Mouse (Mus musculus): ENCODE data around the gene Ate1. TPM values are rescaled to one million over a fixed set of nuclear protein-coding genes. Genes with fewer than 3 reads are reported as not detected.
"Not testable (repeated sequence)": the region's sequence is repeated elsewhere in the genome, so short reads cannot be mapped to it uniquely, and the experiment has no call there.

The Ate1 gene
- polyA plus RNA-seq, 1 experiment from 2014 or later, result 94.4 TPM

DNA sequence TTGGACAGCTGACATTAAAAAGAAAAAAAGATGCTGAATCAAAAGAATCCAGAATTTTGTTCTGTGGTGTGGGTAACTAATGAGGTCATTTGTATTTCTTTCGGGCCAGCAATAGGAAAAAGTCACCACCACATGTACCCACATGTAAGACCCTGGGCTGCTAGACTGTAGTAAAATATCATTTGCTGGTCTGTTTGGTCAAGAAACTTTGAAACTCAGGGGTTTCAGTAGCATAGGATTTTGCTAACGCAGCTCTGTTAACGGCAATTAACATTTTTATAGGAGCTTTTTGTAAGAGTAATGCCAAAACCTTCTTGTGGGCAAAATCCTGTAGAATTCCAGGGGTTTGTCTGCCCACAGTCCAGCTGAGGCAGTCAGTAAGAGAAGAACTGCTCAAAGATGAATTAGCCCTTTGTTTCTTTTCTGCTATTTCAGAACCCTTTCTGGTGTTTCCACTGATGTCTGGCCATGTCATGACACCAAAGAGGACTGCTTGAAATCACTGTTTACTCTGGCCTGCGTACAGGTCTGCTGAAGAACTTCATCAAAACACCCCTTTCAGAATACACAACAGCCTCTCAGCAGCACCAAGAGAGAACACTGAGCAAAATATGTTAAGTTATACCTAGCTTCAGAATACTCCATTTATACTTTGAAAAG is 64.5 kb downstream of the Ate1 start:
- 61% methylated on average over 4 of the region's 4 CpGs for WGBS
- no peaks in the 10 kb centered on the region for H3K4me1 ChIP-seq (replicated peaks)
- no peak for ATAC-seq (ENCODE audit: low FRiP score)
- no peaks in the 10 kb centered on the region for H3K9me3 ChIP-seq
- H3K4me3 ChIP-seq, result no peak overlapping the region
- H3K27ac ChIP-seq, result peak overlapping the region; percentile 35; the same call in 1 of the 2 replicates
- H3K4me2 ChIP-seq, result no peak overlapping the region
- H3K36me3 ChIP-seq, result peaks cover 57% of the 10 kb centered on the region
- H3K9ac ChIP-seq, result no peak overlapping the region
- H3K27me3 ChIP-seq, result no peaks in the 10 kb centered on the region

DNA sequence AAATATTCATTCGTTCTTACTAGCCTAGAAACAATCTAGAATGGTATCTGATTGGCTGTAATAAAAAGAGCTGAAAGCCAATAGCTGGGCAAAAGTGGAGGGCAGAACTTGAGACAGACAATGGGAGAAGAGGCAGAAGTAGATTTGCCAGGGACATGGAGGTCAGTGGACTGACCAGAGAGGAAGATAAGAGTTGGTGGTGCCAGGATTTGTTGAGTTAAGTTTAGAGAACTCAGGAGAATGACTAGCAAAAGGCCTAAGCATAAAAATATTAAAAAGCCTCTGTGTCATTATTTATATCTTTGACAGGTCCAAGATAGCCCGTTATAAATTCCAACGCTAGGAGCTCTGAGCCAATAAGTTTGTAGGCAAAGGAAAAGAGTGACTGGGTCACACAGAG is 65.9 kb downstream of the Ate1 start:
- ATAC-seq (ENCODE audit: low FRiP score), result no peak
- peaks cover 52% of the 10 kb centered on the region for H3K36me3 ChIP-seq
- no peaks in the 10 kb centered on the region for H3K9me3 ChIP-seq
- H3K4me1 ChIP-seq (replicated peaks), result no peaks in the 10 kb centered on the region
- WGBS, result 93% methylated on average over 3 of the region's 3 CpGs
- no peak overlapping the region for H3K9ac ChIP-seq
- H3K27me3 ChIP-seq, result no peaks in the 10 kb centered on the region
- no peak overlapping the region for H3K27ac ChIP-seq
- H3K4me2 ChIP-seq, result no peak overlapping the region
- no peak overlapping the region for H3K4me3 ChIP-seq

GRCm38 (mm10) chr7:130435776-130436175 is 84.4 kb downstream of the Ate1 start:
- no peak overlapping the region for H3K4me2 ChIP-seq
- no peaks in the 10 kb centered on the region for H3K4me1 ChIP-seq (replicated peaks)
- H3K4me3 ChIP-seq, result no peak overlapping the region
- H3K36me3 ChIP-seq, result no peaks in the 10 kb centered on the region
- WGBS, result 93% methylated on average over 5 of the region's 5 CpGs
- H3K27me3 ChIP-seq, result no peaks in the 10 kb centered on the region
- no peaks in the 10 kb centered on the region; the same call in 1 of the 2 replicates for H3K9me3 ChIP-seq
- ATAC-seq (ENCODE audit: low FRiP score), result no peak
- no peak overlapping the region for H3K27ac ChIP-seq
- H3K9ac ChIP-seq, result no peak overlapping the region

GRCm38 (mm10) chr7:130432141-130432540 is 88.0 kb downstream of the Ate1 start:
- no peak overlapping the region for H3K4me2 ChIP-seq
- H3K4me3 ChIP-seq, result no peak overlapping the region
- H3K36me3 ChIP-seq, result no peaks in the 10 kb centered on the region
- peaks cover 2% of the 10 kb centered on the region; the same call in 1 of the 2 replicates for H3K4me1 ChIP-seq (replicated peaks)
- no peaks in the 10 kb centered on the region; the same call in 1 of the 2 replicates for H3K9me3 ChIP-seq
- no peak overlapping the region for H3K27ac ChIP-seq
- H3K9ac ChIP-seq, result no peak overlapping the region
- 95% methylated on average over 2 of the region's 2 CpGs for WGBS
- no peaks in the 10 kb centered on the region for H3K27me3 ChIP-seq
- no peak for ATAC-seq (ENCODE audit: low FRiP score)

GRCm38 (mm10) chr7:130426586-130426985 is 93.6 kb downstream of the Ate1 start:
- ATAC-seq (ENCODE audit: low FRiP score), result no peak
- H3K4me2 ChIP-seq, result no peak overlapping the region

GRCm38 (mm10) chr7:130425991-130426390 is 94.2 kb downstream of the Ate1 start:
- H3K4me3 ChIP-seq, result no peak overlapping the region
- WGBS, result 80% methylated on average over 2 of the region's 2 CpGs

More at GRCm38 (mm10) chr7:130426586-130426985, 93.6 kb downstream of the Ate1 start:
- Histone ChIP-seq H3K36me3 (no peaks in the 10 kb centered on the region), H3K27me3 (no peaks in the 10 kb centered on the region), H3K27ac (peak overlapping the region; percentile 50; the same call in 1 of the 2 replicates), H3K4me3 (no peak overlapping the region), H3K9me3 (no peaks in the 10 kb centered on the region), H3K9ac (no peak overlapping the region), H3K4me1 (replicated peaks) (peaks cover 6% of the 10 kb centered on the region)
- WGBS, result 13% methylated on average over 5 of the region's 5 CpGs

GRCm38 (mm10) chr7:130419961-130420360 is 100.2 kb downstream of the Ate1 start:
- Histone ChIP-seq H3K27ac (no peak overlapping the region), H3K9me3 (no peaks in the 10 kb centered on the region), H3K9ac (no peak overlapping the region), H3K4me2 (no peak overlapping the region), H3K4me1 (replicated peaks) (0 out of 2 replicates have a peak, but pooled peaks cover 4% of the 10 kb centered on the region), H3K4me3 (no peak overlapping the region), H3K27me3 (no peaks in the 10 kb centered on the region), H3K36me3 (no peaks in the 10 kb centered on the region)
- ATAC-seq (ENCODE audit: low FRiP score), result no peak
- WGBS, result 80% methylated on average over 1 of the region's 1 CpGs

More at GRCm38 (mm10) chr7:130425991-130426390, 94.2 kb downstream of the Ate1 start:
- Histone ChIP-seq H3K36me3 (no peaks in the 10 kb centered on the region), H3K9ac (no peak overlapping the region), H3K27ac (no peak overlapping the region), H3K27me3 (no peaks in the 10 kb centered on the region), H3K4me1 (replicated peaks) (peaks cover 6% of the 10 kb centered on the region), H3K4me2 (no peak overlapping the region), H3K9me3 (no peaks in the 10 kb centered on the region)
- ATAC-seq (ENCODE audit: low FRiP score), result no peak

GRCm38 (mm10) chr7:130407622-130408021 is 112.5 kb downstream of the Ate1 start:
- no peak overlapping the region for H3K9ac ChIP-seq
- no peaks in the 10 kb centered on the region for H3K9me3 ChIP-seq
- no peaks in the 10 kb centered on the region for H3K27me3 ChIP-seq
- no peak for ATAC-seq (ENCODE audit: low FRiP score)
- WGBS, result 89% methylated on average over 10 of the region's 10 CpGs
- H3K4me2 ChIP-seq, result no peak overlapping the region
- no peaks in the 10 kb centered on the region for H3K4me1 ChIP-seq (replicated peaks)
- no peak overlapping the region for H3K4me3 ChIP-seq
- H3K36me3 ChIP-seq, result 0 out of 2 replicates have a peak, but pooled peaks cover 2% of the 10 kb centered on the region
- no peak overlapping the region for H3K27ac ChIP-seq

- no peak for ATAC-seq (ENCODE audit: low FRiP score)
- Histone ChIP-seq H3K9me3 (no peaks in the 10 kb centered on the region), H3K4me1 (replicated peaks) (no peaks in the 10 kb centered on the region), H3K4me3 (no peak overlapping the region), H3K36me3 (peaks cover 16% of the 10 kb centered on the region), H3K9ac (no peak overlapping the region), H3K27me3 (no peaks in the 10 kb centered on the region), H3K27ac (no peak overlapping the region), H3K4me2 (no peak overlapping the region)
- 92% methylated on average over 2 of the region's 2 CpGs for WGBS
Measured at GRCm38 (mm10) chr7:130403346-130403745, 116.8 kb downstream of the Ate1 start.

- H3K36me3 ChIP-seq, result peaks cover 24% of the 10 kb centered on the region
- H3K27me3 ChIP-seq, result no peaks in the 10 kb centered on the region
- WGBS, result 75% methylated on average over 2 of the region's 2 CpGs
- no peaks in the 10 kb centered on the region for H3K9me3 ChIP-seq
- H3K27ac ChIP-seq, result no peak overlapping the region
- no peak for ATAC-seq (ENCODE audit: low FRiP score)
- no peak overlapping the region for H3K9ac ChIP-seq
- H3K4me3 ChIP-seq, result no peak overlapping the region
- H3K4me1 ChIP-seq (replicated peaks), result no peaks in the 10 kb centered on the region
- no peak overlapping the region for H3K4me2 ChIP-seq
Measured at GRCm38 (mm10) chr7:130394697-130395096, 125.5 kb downstream of the Ate1 start.

DNA sequence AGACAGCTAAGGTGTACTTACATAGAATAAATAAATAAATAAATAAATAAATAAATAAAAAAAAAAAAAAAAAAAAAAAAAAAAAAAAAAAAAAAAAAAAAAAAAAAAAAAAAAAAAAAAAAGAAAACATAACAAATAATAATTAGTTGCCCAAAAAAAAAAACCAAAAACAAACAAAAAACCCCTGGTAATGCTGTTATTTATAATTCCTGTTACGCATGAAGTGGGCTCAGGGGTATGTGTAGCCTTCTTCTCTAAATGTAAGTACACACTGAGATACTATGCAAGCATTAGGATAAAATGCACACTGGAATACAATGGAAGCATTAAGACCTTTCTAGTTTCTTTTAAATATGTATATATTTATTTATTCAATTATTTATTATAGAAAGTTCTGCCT is 130.1 kb downstream of the Ate1 start:
- H3K9ac ChIP-seq; H3K9me3 ChIP-seq; H3K4me2 ChIP-seq; ATAC-seq (ENCODE audit: low FRiP score); H3K27me3 ChIP-seq; H3K27ac ChIP-seq; H3K4me3 ChIP-seq: not testable (repeated sequence)
- WGBS, result 100% methylated on average over 1 of the region's 1 CpGs
- Histone ChIP-seq H3K36me3 (peaks cover 35% of the 10 kb centered on the region), H3K4me1 (replicated peaks) (peaks cover 16% of the 10 kb centered on the region)

DNA sequence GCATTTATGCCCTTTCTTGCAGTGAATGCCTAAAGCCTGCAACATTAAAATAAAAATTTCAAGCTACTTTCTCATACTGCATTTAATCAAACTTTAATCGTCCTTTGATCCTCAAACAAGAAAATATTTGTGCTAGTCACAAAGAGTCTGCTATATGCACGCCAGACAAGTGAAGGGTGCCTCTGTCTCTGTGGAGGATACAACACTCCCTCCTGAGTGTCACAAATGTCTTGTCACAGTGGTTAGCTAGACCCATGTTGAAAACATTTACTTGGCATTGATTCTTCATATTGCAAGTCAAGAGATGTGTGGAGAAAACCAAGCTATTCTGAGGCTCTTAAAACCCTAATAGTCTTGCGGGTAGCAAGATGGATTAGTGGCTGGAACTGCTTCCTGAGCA is 133.9 kb downstream of the Ate1 start:
- Histone ChIP-seq H3K27ac (0 out of 2 replicates have a peak overlapping the region, but pooled peaks have one; percentile 36), H3K4me1 (replicated peaks) (peaks cover 20% of the 10 kb centered on the region), H3K4me2 (no peak overlapping the region), H3K4me3 (no peak overlapping the region), H3K9ac (no peak overlapping the region), H3K27me3 (no peaks in the 10 kb centered on the region), H3K36me3 (peaks cover 16% of the 10 kb centered on the region), H3K9me3 (no peaks in the 10 kb centered on the region)
- no peak for ATAC-seq (ENCODE audit: low FRiP score)
- WGBS, result 24% methylated on average over 3 of the region's 3 CpGs

- H3K9me3 ChIP-seq, result no peaks in the 10 kb centered on the region
- H3K27me3 ChIP-seq, result no peaks in the 10 kb centered on the region
- H3K4me3 ChIP-seq, result no peak overlapping the region
- H3K4me2 ChIP-seq, result no peak overlapping the region
- H3K9ac ChIP-seq, result no peak overlapping the region
- 0 out of 2 replicates have a peak overlapping the region, but pooled peaks have one; percentile 30 for H3K27ac ChIP-seq
- H3K36me3 ChIP-seq, result peaks cover 16% of the 10 kb centered on the region
- WGBS, result 24% methylated on average over 8 of the region's 8 CpGs
- ATAC-seq (ENCODE audit: low FRiP score), result no peak
- H3K4me1 ChIP-seq (replicated peaks), result peaks cover 25% of the 10 kb centered on the region
Measured at GRCm38 (mm10) chr7:130385732-130386294, 134.4 kb downstream of the Ate1 start.

Measured in hindbrain, embryonic 13.5 days (tissue).